Mouse (Mus musculus): ENCODE measurements around the gene Icam5. TPM values are rescaled to one million over a fixed set of nuclear protein-coding genes. Genes with fewer than 3 reads are reported as not detected.
A peak's percentile ranks its signal among the peaks of the same experiment; 100 is the strongest.
"Not testable (repeated sequence)": the region's sequence is repeated elsewhere in the genome, so short reads cannot be mapped to it uniquely, and the experiment has no call there.

Gene Icam5
- total RNA-seq, 4 experiments from 2014 or later: 194 to 206 (median 202) TPM

DNA sequence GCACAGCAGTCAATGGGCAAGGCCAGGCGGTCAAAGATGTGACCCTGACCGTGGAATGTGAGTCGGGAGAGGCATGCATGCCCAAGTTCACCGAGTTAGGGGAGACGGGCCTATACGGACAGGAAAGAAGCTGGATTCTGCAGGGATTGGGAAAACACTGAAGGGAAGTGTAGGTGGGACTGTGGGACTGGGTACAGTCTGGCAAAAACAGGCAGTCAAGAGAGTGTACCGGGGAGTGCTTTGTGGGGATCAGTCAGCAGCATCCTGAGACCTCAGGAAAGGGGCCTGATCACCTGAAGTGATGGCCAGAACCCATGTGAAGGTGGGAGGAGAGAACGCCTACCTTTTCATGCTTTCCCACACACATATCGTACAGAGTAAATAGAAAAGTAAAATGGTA is 3.7 kb downstream of the Icam5 start:
- DNase-seq (ENCODE audit: low spot score in 2 of 2): no peak

DNA sequence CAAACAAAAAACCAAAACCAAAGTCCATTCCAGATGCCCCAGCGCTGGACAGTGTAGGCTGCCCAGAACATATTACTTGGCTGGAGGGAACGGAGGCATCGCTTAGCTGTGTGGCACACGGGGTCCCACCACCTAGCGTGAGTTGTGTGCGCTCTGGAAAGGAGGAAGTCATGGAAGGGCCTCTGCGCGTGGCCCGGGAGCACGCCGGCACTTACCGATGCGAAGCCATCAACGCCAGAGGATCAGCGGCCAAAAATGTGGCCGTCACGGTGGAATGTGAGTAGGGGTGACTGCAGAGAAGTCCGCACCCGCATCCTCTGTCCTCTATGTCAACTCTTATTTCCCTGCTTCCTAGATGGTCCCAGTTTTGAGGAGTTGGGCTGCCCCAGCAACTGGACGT is 4.3 kb downstream of the Icam5 start:
- DNase-seq (ENCODE audit: low spot score in 2 of 2): no peak

DNA sequence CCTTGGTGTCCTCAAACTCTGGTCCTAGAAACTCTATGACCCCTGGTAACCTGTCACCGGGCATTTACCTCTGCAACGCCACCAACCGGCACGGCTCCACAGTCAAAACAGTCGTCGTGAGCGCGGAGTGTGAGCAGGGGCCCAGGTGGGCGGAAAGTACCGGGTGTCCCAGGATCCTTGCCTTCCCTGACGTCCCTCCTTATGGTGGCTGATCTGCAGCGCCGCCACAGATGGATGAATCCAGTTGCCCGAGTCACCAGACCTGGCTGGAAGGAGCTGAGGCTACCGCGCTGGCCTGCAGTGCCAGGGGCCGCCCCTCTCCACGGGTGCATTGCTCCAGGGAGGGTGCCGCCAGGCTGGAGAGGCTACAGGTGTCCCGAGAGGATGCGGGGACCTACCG is 4.8 kb downstream of the Icam5 start:
- DNase-seq (ENCODE audit: low spot score in 2 of 2): peak in 1 of 2 experiments; percentile 18

DNA sequence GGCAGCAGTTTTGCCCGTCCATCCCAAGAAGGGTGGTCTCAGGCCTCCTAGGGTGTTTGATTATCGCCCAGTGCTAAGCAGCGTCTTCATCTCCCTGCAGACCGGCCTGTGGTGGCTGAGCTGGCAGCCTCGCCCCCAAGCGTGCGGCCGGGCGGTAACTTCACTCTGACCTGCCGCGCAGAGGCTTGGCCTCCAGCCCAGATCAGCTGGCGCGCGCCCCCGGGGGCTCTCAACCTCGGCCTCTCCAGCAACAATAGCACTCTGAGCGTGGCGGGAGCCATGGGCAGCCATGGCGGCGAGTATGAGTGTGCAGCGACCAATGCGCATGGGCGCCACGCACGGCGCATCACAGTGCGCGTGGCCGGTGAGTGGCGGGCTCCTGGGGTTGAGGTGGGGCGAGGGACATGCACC is 5.6 kb downstream of the Icam5 start:
- peak; percentile 35 to 52 for DNase-seq (ENCODE audit: low spot score in 2 of 2)

DNA sequence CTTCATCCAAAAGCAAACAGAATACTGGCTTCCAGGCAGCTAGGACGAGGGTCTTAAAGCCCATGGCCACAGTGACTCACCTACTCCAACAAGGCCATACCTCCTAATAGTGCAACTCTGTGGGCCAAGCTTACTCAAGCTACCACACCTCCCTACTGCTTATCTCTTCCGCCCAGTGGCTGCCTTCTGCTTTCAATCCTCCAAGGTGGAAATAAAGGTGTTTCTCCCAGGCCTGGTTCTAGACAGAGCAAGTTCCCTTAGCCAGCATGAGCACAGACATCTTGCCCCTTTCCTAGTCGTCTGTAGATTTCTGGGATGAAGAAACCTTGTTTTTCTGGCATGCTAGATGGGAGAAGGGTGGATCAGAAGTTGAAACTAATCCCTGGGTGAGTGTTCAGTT is 7.9 kb downstream of the Icam5 start:
- no peak for DNase-seq (ENCODE audit: low spot score in 2 of 2)

DNA sequence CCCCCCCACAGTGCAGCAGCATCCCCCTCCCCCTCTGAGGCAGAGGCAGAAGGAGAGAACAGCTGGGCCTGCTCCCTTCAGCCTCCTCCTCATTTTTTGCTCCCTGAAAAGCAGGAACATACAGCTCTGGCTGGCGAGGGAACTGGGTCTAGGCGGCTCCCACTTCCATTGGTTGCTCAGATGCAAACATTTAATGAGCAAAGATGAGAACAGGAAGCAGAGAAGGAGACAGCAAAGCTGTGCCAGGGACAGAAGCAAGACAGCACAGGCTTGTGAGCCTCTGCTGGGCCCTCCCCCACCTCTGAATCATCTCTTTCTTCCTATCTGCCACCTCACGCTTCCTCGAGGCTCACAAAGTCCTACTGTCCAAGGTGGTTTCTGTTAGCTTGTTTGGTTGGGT is 9.4 kb downstream of the Icam5 start:
- peak; percentile 50 to 91 for DNase-seq (ENCODE audit: low spot score in 2 of 2)

DNA sequence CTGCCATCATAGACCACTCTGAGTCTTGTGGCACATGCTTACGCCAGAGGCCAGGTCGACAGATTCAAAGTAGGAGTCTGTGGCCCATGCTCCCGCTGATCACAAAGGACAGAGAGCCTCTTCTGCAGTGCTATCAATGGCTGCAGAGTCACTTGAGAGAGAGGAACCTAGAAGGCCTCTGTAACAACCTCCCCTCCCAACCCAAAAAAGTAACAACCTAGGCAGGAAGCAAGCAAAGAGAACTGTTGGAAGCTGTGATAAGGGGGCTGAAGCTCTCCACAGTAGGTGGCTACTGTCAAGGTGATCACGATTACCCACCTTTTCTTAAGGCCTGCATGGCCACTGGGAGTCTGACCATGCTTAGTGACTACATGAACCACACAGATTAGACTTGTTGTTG is 11.7 kb downstream of the Icam5 start:
- no peak for DNase-seq (ENCODE audit: low spot score in 2 of 2)

DNA sequence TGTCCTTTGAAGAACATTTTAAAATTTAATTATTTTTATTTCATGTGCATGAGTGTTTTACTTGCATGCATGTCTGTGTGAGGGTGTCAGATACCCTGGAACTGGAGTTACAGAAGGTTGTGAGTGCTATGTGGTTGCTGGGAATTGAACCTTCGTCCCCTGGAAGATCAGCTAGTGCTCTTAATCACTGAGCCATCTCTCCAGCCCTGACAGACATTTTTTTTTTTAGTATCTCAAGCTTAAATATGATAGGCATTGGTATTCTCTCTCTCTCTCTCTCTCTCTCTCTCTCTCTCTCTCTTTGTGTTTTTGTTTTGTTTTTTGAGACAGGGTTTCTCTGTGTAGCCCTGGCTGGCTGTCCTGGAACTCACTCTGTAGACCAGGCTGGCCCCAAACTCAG is 12.9 kb downstream of the Icam5 start:
- not testable (repeated sequence) for DNase-seq (ENCODE audit: low spot score in 2 of 2)

DNA sequence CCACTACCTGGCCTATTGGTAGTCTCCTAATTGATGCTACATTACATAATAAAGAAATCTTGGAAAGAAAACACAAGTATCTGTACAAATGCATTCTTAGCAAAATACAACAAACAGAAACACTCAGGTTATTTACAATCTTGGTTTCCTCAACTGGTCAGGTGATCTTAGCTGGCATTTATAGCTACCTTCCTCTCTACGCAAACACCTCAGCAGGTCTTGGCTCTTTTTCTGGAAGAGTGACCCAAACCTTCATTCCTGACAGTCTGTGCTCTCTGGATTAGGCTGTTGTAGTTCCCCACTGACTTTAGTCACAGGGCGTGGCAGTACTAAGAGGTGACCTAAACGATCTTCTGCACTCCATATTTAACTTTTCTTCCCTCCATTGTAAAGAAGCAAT is 13.4 kb downstream of the Icam5 start:
- DNase-seq (ENCODE audit: low spot score in 2 of 2): no peak

DNA sequence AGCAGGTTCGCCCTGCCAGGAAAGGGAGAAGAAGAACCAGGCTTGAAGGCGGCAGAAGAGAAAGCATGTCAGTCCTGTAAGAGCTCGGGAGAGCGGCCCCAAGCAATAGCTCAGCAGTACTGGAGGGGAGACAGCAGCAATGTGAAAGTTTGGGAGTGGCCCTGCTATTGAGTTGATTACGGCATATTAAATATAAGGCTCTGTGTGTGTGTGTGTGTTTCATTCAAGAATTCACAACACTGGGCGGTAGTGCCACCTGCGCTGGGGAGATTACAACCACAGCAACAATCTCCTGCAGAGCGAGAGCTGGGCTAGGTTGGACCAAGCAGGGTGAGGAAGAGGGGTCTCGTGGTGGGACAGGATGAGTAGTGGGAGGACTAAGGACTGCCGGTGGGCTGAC is 19.7 kb downstream of the Icam5 start:
- no peak for DNase-seq (ENCODE audit: low spot score in 2 of 2)

DNA sequence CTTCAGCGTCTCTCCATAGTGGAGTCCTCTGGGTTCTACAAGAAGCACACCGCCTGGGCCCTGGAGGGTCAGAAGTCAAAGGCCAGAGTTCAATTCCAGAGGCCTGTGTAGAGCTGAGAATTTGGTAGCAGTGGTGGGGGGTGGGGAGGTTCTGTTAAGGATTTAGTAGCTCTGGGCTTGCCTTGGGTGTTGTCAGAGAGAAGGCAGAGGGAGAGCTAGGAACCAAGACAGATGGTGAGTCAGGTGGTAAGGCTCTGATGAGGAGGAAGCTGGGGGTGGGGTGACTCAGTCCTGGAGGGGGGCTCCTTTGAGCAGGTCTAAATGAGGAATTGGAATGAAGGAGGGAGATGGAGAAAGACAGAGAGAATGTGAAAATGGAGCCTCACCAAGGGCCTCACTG is 31.1 kb downstream of the Icam5 start:
- DNase-seq (ENCODE audit: low spot score in 2 of 2): peak in 1 of 2 experiments; percentile 89

DNA sequence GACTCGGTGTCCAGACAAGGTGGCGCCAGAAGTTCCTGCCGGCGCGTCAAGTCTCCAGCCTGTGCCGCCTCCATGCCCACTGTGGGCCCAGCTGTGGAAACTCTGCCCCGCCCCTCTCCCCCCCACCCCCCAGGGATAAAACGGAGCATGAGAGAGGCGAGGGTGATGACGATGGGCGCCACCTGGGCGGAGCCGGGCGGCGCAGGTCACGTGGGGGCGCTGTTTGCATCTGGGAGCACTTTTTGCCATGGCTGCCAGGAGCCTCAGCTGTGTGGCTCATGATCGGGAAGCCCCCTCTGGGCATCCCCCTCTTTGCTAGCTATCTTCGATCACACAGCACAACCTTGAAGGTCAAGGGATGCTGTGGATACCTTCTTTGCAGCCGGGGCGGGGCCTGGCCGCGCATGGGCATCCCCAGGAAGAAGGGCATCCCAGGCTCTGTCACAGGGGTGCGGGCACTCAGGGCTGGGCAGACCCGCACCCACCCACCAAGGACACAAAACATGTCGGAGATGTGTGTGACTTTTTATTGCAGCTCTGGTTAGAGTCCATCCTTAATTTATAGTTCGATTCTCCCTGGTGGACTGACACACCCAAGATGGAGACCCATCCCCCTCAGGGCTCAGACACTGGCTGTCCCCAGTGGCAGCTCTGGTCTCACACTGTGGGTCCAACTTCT is 35.3 kb downstream of the Icam5 start, which contains the start of gene Zglp1:
Zglp1 (minus strand) TSS at position 88 of the 679 bp plus-strand sequence.
- DNase-seq (ENCODE audit: low spot score in 2 of 2): no peak

DNA sequence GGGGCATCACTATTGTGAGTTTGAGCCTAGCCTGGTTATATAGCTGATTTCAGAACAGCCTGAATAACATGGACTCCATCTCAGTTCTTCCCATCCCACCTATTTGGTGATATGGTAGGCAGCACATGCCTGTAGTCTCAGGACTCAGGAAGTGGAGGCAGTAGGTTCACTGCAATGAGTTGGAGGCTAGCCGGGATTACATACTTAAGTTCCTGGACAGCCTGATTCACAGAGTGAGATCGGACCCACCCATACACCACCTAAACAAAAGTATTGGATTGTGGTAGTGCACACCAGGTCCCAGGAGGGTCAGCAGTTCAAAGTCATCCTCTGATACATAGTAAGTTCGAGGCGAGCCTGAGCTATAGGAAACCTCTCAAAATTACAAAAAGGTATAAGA is 40.8 kb downstream of the Icam5 start:
- no peak for DNase-seq (ENCODE audit: low spot score in 2 of 2)

DNA sequence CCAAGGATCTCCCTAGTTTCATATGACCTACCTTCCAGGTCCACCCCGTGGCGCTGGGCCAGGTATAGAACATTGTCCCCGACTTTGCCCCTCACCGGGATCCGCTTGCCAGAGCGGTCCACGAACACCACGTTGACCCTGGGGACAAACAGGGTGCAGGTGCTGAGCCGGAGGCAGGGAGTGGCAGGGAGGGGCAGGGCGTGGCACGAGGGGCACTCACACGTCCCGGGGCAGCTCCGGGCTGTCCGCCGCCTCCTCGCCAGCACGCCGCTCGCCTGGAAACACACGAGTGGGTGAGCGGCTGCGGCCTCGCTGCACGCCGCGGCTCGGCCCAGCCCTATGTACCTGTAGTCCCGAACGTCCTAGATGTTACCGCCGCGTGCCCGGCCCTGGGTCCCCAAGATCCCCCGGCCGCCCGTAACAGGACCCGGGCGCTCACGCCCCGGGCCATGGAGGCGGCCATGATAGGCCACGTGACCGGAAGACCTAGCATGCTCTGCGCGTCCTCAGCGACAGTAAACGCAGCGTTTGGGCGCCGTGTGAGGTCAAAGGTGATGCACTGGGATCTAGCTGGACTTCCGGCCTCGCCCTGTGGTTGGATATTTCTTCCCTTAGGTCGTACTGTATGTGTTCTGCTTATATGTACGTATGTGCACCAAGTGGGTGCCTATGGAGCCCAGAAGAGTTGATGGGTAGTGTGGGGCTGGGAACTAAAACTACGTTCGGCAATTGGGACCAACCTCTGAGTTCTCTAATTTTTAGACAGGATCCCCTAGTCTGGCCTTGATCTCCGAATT is 41.4 kb downstream of the Icam5 start, which contains the start of the genes Gm49373 and Fdx1l:
Gm49373 (minus strand) TSS at position 53 of the 797 bp plus-strand sequence.
Fdx1l (minus strand) TSS at position 571 of the 797 bp plus-strand sequence.
- DNase-seq (ENCODE audit: low spot score in 2 of 2): peak; percentile 84 to 92

DNA sequence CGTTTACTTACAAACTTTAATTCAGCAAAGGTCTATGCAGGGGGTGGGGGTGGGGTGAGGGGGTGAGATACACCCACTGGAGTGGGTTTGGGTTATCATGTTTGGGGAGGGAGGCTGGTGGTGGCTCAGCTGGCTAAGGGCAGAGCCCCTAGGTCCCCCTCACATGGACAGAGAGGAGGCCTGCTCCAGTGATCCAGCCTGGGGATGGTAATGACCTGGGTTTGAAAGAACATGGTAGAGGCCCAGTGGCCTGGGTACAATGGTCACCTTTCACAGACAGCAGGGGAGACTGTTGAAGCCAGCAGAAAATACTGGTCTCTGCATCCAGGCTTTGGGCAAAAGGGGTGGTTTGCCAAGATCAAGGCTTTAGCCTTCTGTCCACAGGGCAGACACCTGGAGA is 42.3 kb downstream of the Icam5 start:
- DNase-seq (ENCODE audit: low spot score in 2 of 2): no peak

DNA sequence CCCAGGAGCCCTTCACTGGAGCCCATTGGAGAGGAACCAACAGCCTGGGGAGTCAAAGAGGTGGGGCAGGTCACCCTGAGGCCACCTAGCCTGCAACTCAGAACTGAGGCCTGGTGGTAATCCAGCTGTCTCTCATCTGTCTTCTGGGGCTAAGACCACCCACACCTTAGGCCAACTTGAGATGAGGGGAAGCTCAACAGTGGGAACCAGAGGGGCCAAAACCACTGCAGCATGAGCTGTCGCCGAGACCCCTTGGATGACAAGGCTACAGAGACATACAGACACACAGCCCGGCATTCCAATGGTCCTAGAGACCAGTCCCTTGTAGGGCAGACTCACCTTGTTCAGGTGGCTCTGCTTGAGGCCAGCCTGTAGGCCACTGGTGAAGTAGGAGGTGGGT is 43.8 kb downstream of the Icam5 start:
- DNase-seq (ENCODE audit: low spot score in 2 of 2): no peak

DNA sequence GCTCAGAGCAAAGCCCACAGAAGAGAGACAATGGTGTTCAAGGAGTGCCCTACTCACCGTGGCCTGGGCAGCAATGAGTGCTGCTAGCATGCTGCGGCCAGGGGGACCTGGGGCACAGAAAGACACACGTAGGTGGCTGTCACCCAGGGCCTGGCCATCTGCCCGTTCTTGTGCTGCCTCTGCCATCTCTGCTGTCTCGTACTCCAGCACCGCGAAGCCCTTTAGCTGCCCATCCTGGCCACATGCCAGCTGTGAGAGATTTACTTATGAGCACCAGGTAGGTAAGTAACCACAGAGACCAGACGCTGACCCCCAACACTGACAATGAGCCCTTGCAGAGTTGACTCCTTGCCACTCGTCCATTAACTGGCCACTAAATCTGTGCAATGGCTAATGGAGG is 49.3 kb downstream of the Icam5 start:
- DNase-seq (ENCODE audit: low spot score in 2 of 2): no peak

DNA sequence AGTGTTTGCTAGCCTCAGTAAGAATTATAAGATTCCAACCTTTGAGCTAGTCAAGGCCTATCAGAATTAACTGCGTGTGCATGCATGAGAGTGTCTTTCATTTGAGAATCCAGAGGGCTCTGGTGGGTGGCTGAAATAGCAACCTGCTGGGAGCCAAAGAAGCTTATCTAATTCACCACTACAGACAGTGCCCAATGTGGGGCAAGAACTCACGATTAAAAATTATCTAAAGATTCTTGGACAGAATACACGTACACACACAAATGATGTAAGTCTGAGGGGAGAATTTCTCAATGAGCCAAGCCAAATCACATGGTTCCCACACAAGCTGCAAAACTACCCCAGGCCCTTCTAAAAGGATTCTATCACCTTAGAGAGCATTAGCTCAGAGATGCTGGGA is 51.5 kb downstream of the Icam5 start:
- no peak for DNase-seq (ENCODE audit: low spot score in 2 of 2)

Data from left cerebral cortex, adult 8-10 months (tissue).